Mouse (Mus musculus) limb, embryonic 14.5 days (tissue): ENCODE results near the gene Fam171a1. TPM values are rescaled to one million over a fixed set of nuclear protein-coding genes. Genes with fewer than 3 reads are reported as not detected.

Experiments
- ATAC-seq: fragments of 200-750 bp; cut with Nextera tagmentation; 2 replicates; pipeline ENCODE4 v1.8.0; 2017; ENCODE audit warnings: low read depth, moderate number of reproducible peaks, moderate TSS enrichment; ENCODE audit not compliant: low FRiP score
- DNase-seq: peaks from one replicate; pipeline ENCODE4 v3.0.0-alpha.2; 2015; ENCODE audit warnings: low spot score
- H3K27ac ChIP-seq: fragments of 300-500 bp; sonication (generic); replicated peaks from 2 replicates; pipeline ENCODE4 v1.5.1; 2014; ENCODE audit warnings: low read depth, mild to moderate bottlenecking, low read length, moderate library complexity, mixed read lengths
- H3K27me3 ChIP-seq: fragments of 300-500 bp; sonication (generic); 2 replicates; pipeline ENCODE4 v1.6.1; 2014; ENCODE audit warnings: low read length, mixed read lengths; ENCODE audit not compliant: control insufficient read depth, insufficient read depth
- H3K36me3 ChIP-seq: fragments of 300-500 bp; sonication (generic); 2 replicates; pipeline ENCODE4 v1.6.1; 2014; ENCODE audit warnings: mild to moderate bottlenecking, low read length, moderate library complexity, mixed read lengths; ENCODE audit not compliant: control insufficient read depth, insufficient read depth
- H3K4me1 ChIP-seq: fragments of 300-500 bp; sonication (generic); 2 replicates; pipeline ENCODE4 v1.6.1; 2014; ENCODE audit warnings: antibody characterized with exemption, low read length, mixed read lengths; ENCODE audit not compliant: control insufficient read depth, insufficient read depth
- H3K4me2 ChIP-seq: fragments of 300-500 bp; sonication (generic); replicated peaks from 2 replicates; pipeline ENCODE4 v1.6.1; 2014; ENCODE audit warnings: low read depth, mild to moderate bottlenecking, low read length, moderate library complexity; ENCODE audit not compliant: severe bottlenecking
- H3K4me3 ChIP-seq: fragments of 300-500 bp; sonication (generic); replicated peaks from 2 replicates; pipeline ENCODE4 v1.5.1; 2014; ENCODE audit warnings: low read length
- H3K9ac ChIP-seq: fragments of 300-500 bp; sonication (generic); 2 replicates; pipeline ENCODE4 v1.6.1; 2014; ENCODE audit warnings: mild to moderate bottlenecking, low read depth, low read length, moderate library complexity; ENCODE audit not compliant: severe bottlenecking
- H3K9me3 ChIP-seq: fragments of 300-500 bp; sonication (generic); 2 replicates; pipeline ENCODE4 v1.6.1; 2016; ENCODE audit warnings: low read length; ENCODE audit not compliant: control insufficient read depth
- POLR2A ChIP-seq: fragments of 200-500 bp; IDR thresholded peaks from 2 replicates; pipeline ENCODE4 v1.8.0; 2012; ENCODE audit warnings: inconsistent platforms, mild to moderate bottlenecking, moderate library complexity, borderline replicate concordance; ENCODE audit not compliant: insufficient read depth, insufficient read length; ENCODE audit errors: extremely low read depth
- WGBS: fragments of 180-500 bp; shearing (Covaris S2); extraction: QIAGEN DNeasy Blood & Tissue Kit; methylation state at CpG from one replicate; pipeline ENCODE4 v1.1.7; 2014; 5-methylcytosine and 5-hydroxymethylcytosine counted together
- polyA plus RNA-seq, 2 experiments: library from polyadenylated mRNA; depleted of rRNA in 1 of 2; stranded (reverse) in 1 of 2; unstranded in 1 of 2; fragments of >200 nt; fragmentation: Nextera tagmentation in 1 of 2; extraction: Ambion mirVana in 1 of 2; gene quantifications; 2 replicates each; pipeline versions ENCODE4 v1.2.1 to v1.2.3; 2012 to 2014

Fam171a1 gene
- polyA plus RNA-seq, 2 experiments, result 31.7 to 32.7 TPM

DNA sequence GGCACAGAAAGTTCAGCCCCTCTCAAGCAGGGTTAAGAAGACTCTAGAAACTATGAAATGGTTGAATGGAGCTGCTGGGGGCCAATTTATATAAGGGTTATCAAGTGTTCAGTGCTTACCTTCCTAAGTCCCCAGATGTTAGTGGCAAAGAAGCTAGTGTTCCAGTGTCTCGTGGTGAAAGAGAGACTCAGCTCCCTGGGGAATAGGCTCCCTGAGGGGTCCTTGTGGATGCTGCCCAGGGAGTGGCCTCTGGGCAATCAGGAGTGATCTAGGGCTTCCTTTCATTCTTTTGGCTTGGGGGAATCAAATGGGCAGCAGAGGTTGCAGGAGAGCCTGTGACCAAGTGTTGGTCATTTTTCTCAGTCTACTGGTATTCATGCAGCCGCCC lies 21.3 kb downstream of the Fam171a1 start:
- Histone ChIP-seq H3K4me3 (no peak overlapping the region), H3K27ac (no peak overlapping the region), H3K36me3 (no peaks in the 10 kb centered on the region), H3K4me2 (no peak overlapping the region), H3K9ac (no peak overlapping the region), H3K4me1 (peaks cover 10% of the 10 kb centered on the region), H3K9me3 (no peaks in the 10 kb centered on the region), H3K27me3 (no peaks in the 10 kb centered on the region)
- ATAC-seq, result no peak
- WGBS, result 39% methylated on average over 2 of the region's 2 CpGs
- TF ChIP-seq POLR2A, result no peak
- DNase-seq, result no peak

DNA sequence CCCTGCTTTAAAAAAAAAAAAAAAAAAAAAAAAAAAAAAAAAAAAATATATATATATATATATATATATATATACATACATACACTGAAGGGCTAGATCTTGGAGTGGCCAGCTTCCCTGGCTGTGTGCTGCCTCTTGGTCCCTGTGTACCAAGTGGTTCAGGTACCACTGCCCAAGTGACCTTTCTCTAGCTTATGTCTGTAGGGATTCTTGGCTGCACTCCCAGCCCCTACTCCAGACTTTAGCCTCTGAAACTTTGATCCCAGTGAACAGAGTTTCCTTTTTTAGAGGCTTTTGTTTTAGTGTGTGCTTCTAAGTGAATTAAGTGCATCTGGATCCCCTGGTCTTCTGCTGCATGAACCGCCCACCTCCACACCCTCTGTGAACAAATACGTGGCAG lies 24.3 kb downstream of the Fam171a1 start:
- no peak overlapping the region for H3K4me2 ChIP-seq
- ATAC-seq (no peak), DNase-seq (no peak)
- no peaks in the 10 kb centered on the region for H3K27me3 ChIP-seq
- H3K36me3 ChIP-seq, result no peaks in the 10 kb centered on the region
- peaks cover 10% of the 10 kb centered on the region for H3K4me1 ChIP-seq
- H3K4me3 ChIP-seq, result no peak overlapping the region
- H3K27ac ChIP-seq, result no peak overlapping the region
- no peaks in the 10 kb centered on the region for H3K9me3 ChIP-seq
- TF ChIP-seq POLR2A, result no peak
- WGBS, result 39% methylated on average over 2 of the region's 2 CpGs
- H3K9ac ChIP-seq, result no peak overlapping the region

- Histone ChIP-seq H3K4me1 (peaks cover 10% of the 10 kb centered on the region), H3K27ac (no peak overlapping the region), H3K4me2 (no peak overlapping the region), H3K4me3 (no peak overlapping the region), H3K36me3 (no peaks in the 10 kb centered on the region), H3K27me3 (no peaks in the 10 kb centered on the region), H3K9ac (no peak overlapping the region), H3K9me3 (no peaks in the 10 kb centered on the region)
- 86% methylated on average over 2 of the region's 2 CpGs for WGBS
- ATAC-seq, result no peak
- DNase-seq, result no peak
- TF ChIP-seq POLR2A, result no peak
These were observed 25.0 kb downstream of the Fam171a1 start for GRCm38 (mm10) chr2:3139065-3139464.

DNA sequence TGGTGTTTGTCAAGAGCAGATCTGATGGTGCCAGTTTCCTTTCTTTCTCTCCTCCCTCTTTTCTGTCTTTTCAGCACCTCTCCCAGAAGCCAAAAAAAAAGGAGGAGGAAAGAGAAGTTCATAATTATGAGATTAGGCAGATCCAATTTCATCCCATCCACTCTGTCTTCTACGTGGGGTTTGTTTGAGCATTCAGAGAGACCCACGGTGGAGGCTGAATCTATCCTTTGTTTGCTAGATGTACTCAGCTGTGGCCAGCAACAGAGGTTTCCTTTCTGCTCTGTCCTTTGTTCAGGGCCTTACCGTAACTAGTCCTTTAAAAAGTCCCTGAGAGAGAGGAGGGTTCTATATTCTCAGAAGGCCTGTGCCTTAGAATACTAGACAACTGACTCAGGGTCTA lies 25.6 kb downstream of the Fam171a1 start:
- Histone ChIP-seq H3K4me3 (no peak overlapping the region), H3K36me3 (no peaks in the 10 kb centered on the region), H3K4me1 (peaks cover 10% of the 10 kb centered on the region), H3K4me2 (no peak overlapping the region), H3K27ac (no peak overlapping the region), H3K9me3 (no peaks in the 10 kb centered on the region), H3K9ac (no peak overlapping the region), H3K27me3 (no peaks in the 10 kb centered on the region)
- TF ChIP-seq POLR2A, result no peak
- DNase-seq (no peak), ATAC-seq (no peak)
- WGBS, result 55% methylated on average over 3 of the region's 3 CpGs

GRCm38 (mm10) chr2:3140585-3140984 lies 26.6 kb downstream of the Fam171a1 start:
- Histone ChIP-seq H3K36me3 (no peaks in the 10 kb centered on the region), H3K27me3 (no peaks in the 10 kb centered on the region), H3K4me3 (no peak overlapping the region), H3K4me1 (peaks cover 5% of the 10 kb centered on the region), H3K4me2 (no peak overlapping the region), H3K27ac (no peak overlapping the region), H3K9me3 (no peaks in the 10 kb centered on the region), H3K9ac (no peak overlapping the region)
- TF ChIP-seq POLR2A, result no peak
- 81% methylated on average over 5 of the region's 5 CpGs for WGBS
- no peak for DNase-seq
- ATAC-seq, result no peak

GRCm38 (mm10) chr2:3141804-3142203 lies 27.8 kb downstream of the Fam171a1 start:
- no peaks in the 10 kb centered on the region for H3K27me3 ChIP-seq
- ATAC-seq (no peak), DNase-seq (no peak)
- no peak overlapping the region for H3K4me3 ChIP-seq
- H3K27ac ChIP-seq, result no peak overlapping the region
- H3K9ac ChIP-seq, result no peak overlapping the region
- 93% methylated on average over 4 of the region's 4 CpGs for WGBS
- TF ChIP-seq POLR2A, result no peak
- peaks cover 4% of the 10 kb centered on the region; the same call in 1 of the 2 replicates for H3K4me1 ChIP-seq
- H3K36me3 ChIP-seq, result peaks cover 6% of the 10 kb centered on the region; the same call in 1 of the 2 replicates
- no peak overlapping the region for H3K4me2 ChIP-seq
- H3K9me3 ChIP-seq, result no peaks in the 10 kb centered on the region
